Mouse (Mus musculus): ENCODE data around the gene Tgif1. TPM values are rescaled to one million over a fixed set of nuclear protein-coding genes. Genes with fewer than 3 reads are reported as not detected.

Tgif1 gene
- total RNA-seq, 1 experiment, result 74.6 TPM

GRCm38 (mm10) chr17:70852686-70853386 is 510 bp downstream of the Tgif1 start:
- TF ChIP-seq ZNF384 (IDR thresholded peaks at IDR 0.05; ENCODE audit: low read depth, low read length) (no peak), MAFK (IDR thresholded peaks at IDR 0.05; ENCODE audit: insufficient read depth, low read depth, low read length) (peak; percentile 55)
- H3K9ac ChIP-seq (ENCODE audit: insufficient read depth, low read depth, low read length, poor library complexity, severe bottlenecking), result peak overlapping the region; percentile 89
- no peaks in the 10 kb centered on the region for H3K9me3 ChIP-seq (ENCODE audit: control insufficient read depth, insufficient read depth, low read depth, low read length)
- peak overlapping the region; percentile 95 to 96 for H3K4me3 ChIP-seq (ENCODE audit: insufficient read depth in 1 of 2, low read depth in 1 of 2, low read length in 2 of 2, poor library complexity in 1 of 2, severe bottlenecking in 1 of 2)
- in situ Hi-C loops (cut with MboI; ENCODE audit: low sequenced_read_pairs in 2 of 2, unreplicated experiment in 2 of 2), result no loop called here
- DNase-seq (ENCODE audit: low read depth, low spot score), result no peak
- H3K4me1 ChIP-seq (ENCODE audit: control insufficient read depth in 2 of 2, insufficient read depth in 2 of 2, low read length in 2 of 2, poor library complexity in 1 of 2), result peaks cover 0 to 2% of the 10 kb centered on the region in 2 experiments; a peak in 2 of 4 replicates
- peak overlapping the region; percentile 97 for H3K27ac ChIP-seq (ENCODE audit: insufficient read depth, low read depth, low read length, poor library complexity, severe bottlenecking)
- peaks cover 19% of the 10 kb centered on the region for H3K36me3 ChIP-seq (ENCODE audit: control insufficient read depth, insufficient read depth, low read length, poor library complexity, severe bottlenecking)

- in situ Hi-C loops (cut with MboI; ENCODE audit: low sequenced_read_pairs in 2 of 2, unreplicated experiment in 2 of 2), result no loop called here
- Histone ChIP-seq H3K9ac (ENCODE audit: insufficient read depth, low read depth, low read length, poor library complexity, severe bottlenecking) (peak overlapping the region; percentile 89), H3K9me3 (ENCODE audit: control insufficient read depth, insufficient read depth, low read depth, low read length) (no peaks in the 10 kb centered on the region), H3K4me3 (ENCODE audit: insufficient read depth in 1 of 2, low read depth in 1 of 2, low read length in 2 of 2, poor library complexity in 1 of 2, severe bottlenecking in 1 of 2) (peak overlapping the region; percentile 95 to 96), H3K36me3 (ENCODE audit: control insufficient read depth, insufficient read depth, low read length, poor library complexity, severe bottlenecking) (peaks cover 18% of the 10 kb centered on the region), H3K4me1 (ENCODE audit: control insufficient read depth in 2 of 2, insufficient read depth in 2 of 2, low read length in 2 of 2, poor library complexity in 1 of 2) (peaks cover 0 to 2% of the 10 kb centered on the region in 2 experiments; a peak in 2 of 4 replicates), H3K27ac (ENCODE audit: insufficient read depth, low read depth, low read length, poor library complexity, severe bottlenecking) (peak overlapping the region; percentile 97)
- TF ChIP-seq ZC3H11A (IDR thresholded peaks at IDR 0.05; ENCODE audit: borderline replicate concordance, low read depth, low read length) (no peak), MAFK (IDR thresholded peaks at IDR 0.05; ENCODE audit: insufficient read depth, low read depth, low read length) (no peak), ZNF384 (IDR thresholded peaks at IDR 0.05; ENCODE audit: low read depth, low read length) (peak; percentile 96)
- DNase-seq (ENCODE audit: low read depth, low spot score), result no peak
These were observed 1.2 kb downstream of the Tgif1 start for GRCm38 (mm10) chr17:70852011-70852685.

GRCm38 (mm10) chr17:70850996-70851991 is 2.1 kb downstream of the Tgif1 start:
- in situ Hi-C loops (cut with MboI; ENCODE audit: low sequenced_read_pairs in 2 of 2, unreplicated experiment in 2 of 2), result no loop called here
- no peak for TF ChIP-seq ZC3H11A (IDR thresholded peaks at IDR 0.05; ENCODE audit: borderline replicate concordance, low read depth, low read length)
- TF ChIP-seq HCFC1 (IDR thresholded peaks at IDR 0.05; ENCODE audit: borderline replicate concordance, insufficient read depth, low read length), result no peak; the same call in 1 of the 2 replicates
- no peak for TF ChIP-seq CHD2 (IDR thresholded peaks at IDR 0.05; ENCODE audit: low read depth, low read length)
- TF ChIP-seq MAFK (IDR thresholded peaks at IDR 0.05; ENCODE audit: insufficient read depth, low read depth, low read length), result no peak
- TF ChIP-seq ZNF384 (IDR thresholded peaks at IDR 0.05; ENCODE audit: low read depth, low read length), result no peak
- H3K4me1 ChIP-seq (ENCODE audit: control insufficient read depth in 2 of 2, insufficient read depth in 2 of 2, low read length in 2 of 2, poor library complexity in 1 of 2), result peaks cover 2 to 5% of the 10 kb centered on the region in 2 experiments

GRCm38 (mm10) chr17:70850233-70850995 is 2.9 kb downstream of the Tgif1 start:
- TF ChIP-seq ZNF384 (IDR thresholded peaks at IDR 0.05; ENCODE audit: low read depth, low read length), result peak; percentile 75
- TF ChIP-seq HCFC1 (IDR thresholded peaks at IDR 0.05; ENCODE audit: borderline replicate concordance, insufficient read depth, low read length), result no peak
- Histone ChIP-seq H3K4me3 (ENCODE audit: insufficient read depth in 1 of 2, low read depth in 1 of 2, low read length in 2 of 2, poor library complexity in 1 of 2, severe bottlenecking in 1 of 2) (peak overlapping the region; percentile 95 to 96), H3K36me3 (ENCODE audit: control insufficient read depth, insufficient read depth, low read length, poor library complexity, severe bottlenecking) (peaks cover 23% of the 10 kb centered on the region), H3K9ac (ENCODE audit: insufficient read depth, low read depth, low read length, poor library complexity, severe bottlenecking) (peak overlapping the region; percentile 91), H3K4me1 (ENCODE audit: control insufficient read depth in 2 of 2, insufficient read depth in 2 of 2, low read length in 2 of 2, poor library complexity in 1 of 2) (peaks cover 5 to 9% of the 10 kb centered on the region in 2 experiments), H3K27ac (ENCODE audit: insufficient read depth, low read depth, low read length, poor library complexity, severe bottlenecking) (peak overlapping the region; percentile 92), H3K9me3 (ENCODE audit: control insufficient read depth, insufficient read depth, low read depth, low read length) (no peaks in the 10 kb centered on the region)
- in situ Hi-C loops (cut with MboI; ENCODE audit: low sequenced_read_pairs in 2 of 2, unreplicated experiment in 2 of 2), result no loop called here
- no peak for DNase-seq (ENCODE audit: low read depth, low spot score)

More at GRCm38 (mm10) chr17:70850996-70851991, 2.1 kb downstream of the Tgif1 start:
- DNase-seq (ENCODE audit: low read depth, low spot score), result no peak
- Histone ChIP-seq H3K4me3 (ENCODE audit: insufficient read depth in 1 of 2, low read depth in 1 of 2, low read length in 2 of 2, poor library complexity in 1 of 2, severe bottlenecking in 1 of 2) (peak overlapping the region; percentile 95 to 96), H3K9me3 (ENCODE audit: control insufficient read depth, insufficient read depth, low read depth, low read length) (no peaks in the 10 kb centered on the region), H3K36me3 (ENCODE audit: control insufficient read depth, insufficient read depth, low read length, poor library complexity, severe bottlenecking) (peaks cover 17% of the 10 kb centered on the region), H3K9ac (ENCODE audit: insufficient read depth, low read depth, low read length, poor library complexity, severe bottlenecking) (peak overlapping the region; percentile 91), H3K27ac (ENCODE audit: insufficient read depth, low read depth, low read length, poor library complexity, severe bottlenecking) (peak overlapping the region; percentile 97)
